Mouse (Mus musculus): ENCODE measurements around the gene Crabp1. TPM values are rescaled to one million over a fixed set of nuclear protein-coding genes. Genes with fewer than 3 reads are reported as not detected.

Gene Crabp1
- polyA plus RNA-seq, 1 experiment = 3.2 TPM

DNA sequence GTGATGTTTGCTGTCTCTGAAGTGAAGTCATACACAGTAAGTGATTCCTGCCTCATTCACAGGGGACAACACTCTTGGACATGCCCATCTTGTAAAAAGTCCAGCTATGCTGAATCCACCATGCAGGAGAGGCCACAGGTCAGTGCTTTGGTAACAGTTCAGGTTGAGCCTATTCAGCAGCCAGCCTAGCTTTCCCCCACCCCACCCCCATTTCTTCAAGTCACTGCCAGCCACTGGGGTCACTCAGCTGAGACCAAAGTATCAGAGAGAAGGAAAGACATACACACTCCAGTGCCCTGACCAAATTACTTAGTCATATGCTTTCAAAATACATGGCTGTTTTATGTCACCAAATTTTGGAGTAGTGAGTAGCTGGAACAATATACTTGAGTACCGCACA, 21.5 kb downstream of the Crabp1 start:
- H3K36me3 ChIP-seq (ENCODE audit: control insufficient read depth, insufficient read depth, low read length) = no peaks in the 10 kb centered on the region
- no peaks in the 10 kb centered on the region for H3K4me1 ChIP-seq (ENCODE audit: control insufficient read depth, insufficient read depth, insufficient read length, low read length)
- no peak for TF ChIP-seq CTCF (IDR thresholded peaks at IDR 0.05; ENCODE audit: extremely low read depth, insufficient read length, insufficient replicate concordance, low read depth, low read length)
- TF ChIP-seq POLR2A (IDR thresholded peaks at IDR 0.05; ENCODE audit: low read depth, low read length) = no peak
- 81% methylated on average over 1 of the region's 1 CpGs for WGBS
- no peaks in the 10 kb centered on the region for H3K27me3 ChIP-seq (ENCODE audit: control insufficient read depth, insufficient read depth, low read length)
- no peak overlapping the region for H3K4me3 ChIP-seq (ENCODE audit: low read depth, low read length)
- no peak overlapping the region for H3K27ac ChIP-seq (ENCODE audit: insufficient read depth, low read depth, low read length)

DNA sequence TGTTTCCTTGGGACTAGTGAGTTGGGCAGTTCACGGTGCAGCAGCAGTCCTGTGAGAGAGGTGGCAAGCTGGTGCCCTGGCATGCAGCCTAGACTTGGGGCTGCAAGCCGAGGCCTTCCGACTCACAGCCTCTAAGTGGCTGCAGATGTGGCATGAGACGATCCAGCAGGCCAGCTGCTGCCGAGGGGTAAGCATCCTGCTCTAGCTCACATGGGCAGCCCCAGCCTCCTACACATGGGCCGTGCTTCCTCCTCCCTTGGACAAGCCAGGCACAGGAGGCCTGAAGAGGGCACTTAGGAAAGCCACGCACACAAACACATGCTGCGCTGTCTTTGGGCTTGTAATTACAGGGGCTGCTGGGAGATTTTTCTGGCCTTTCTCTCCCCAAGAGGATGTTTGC, 23.2 kb downstream of the Crabp1 start:
- no peaks in the 10 kb centered on the region for H3K4me1 ChIP-seq (ENCODE audit: control insufficient read depth, insufficient read depth, insufficient read length, low read length)
- no peaks in the 10 kb centered on the region for H3K27me3 ChIP-seq (ENCODE audit: control insufficient read depth, insufficient read depth, low read length)
- H3K36me3 ChIP-seq (ENCODE audit: control insufficient read depth, insufficient read depth, low read length) = no peaks in the 10 kb centered on the region
- no peak overlapping the region for H3K4me3 ChIP-seq (ENCODE audit: low read depth, low read length)
- TF ChIP-seq POLR2A (IDR thresholded peaks at IDR 0.05; ENCODE audit: low read depth, low read length) = no peak
- WGBS = 38% methylated on average over 8 of the region's 8 CpGs
- H3K27ac ChIP-seq (ENCODE audit: insufficient read depth, low read depth, low read length) = no peak overlapping the region

DNA sequence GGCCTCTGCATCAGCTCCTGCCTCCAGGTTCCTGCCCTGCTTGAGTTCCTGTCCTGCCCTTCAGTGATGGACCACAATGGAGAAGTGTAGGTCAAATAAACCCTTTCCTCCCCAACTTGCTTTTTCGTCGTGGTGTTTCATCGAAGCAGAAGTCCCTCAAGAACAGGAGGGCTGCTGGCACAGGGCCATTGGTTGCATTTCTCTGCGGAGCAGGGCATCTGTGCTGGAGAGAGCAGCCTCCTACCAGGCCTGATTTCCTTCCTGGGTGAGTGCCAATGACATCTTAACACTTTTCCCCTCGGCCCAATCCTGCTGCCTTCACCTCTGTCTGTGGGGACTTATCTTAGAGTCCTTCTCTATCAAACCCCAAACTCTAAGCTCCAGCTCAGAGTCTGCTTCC, 25.7 kb downstream of the Crabp1 start:
- Histone ChIP-seq H3K27me3 (ENCODE audit: control insufficient read depth, insufficient read depth, low read length) (no peaks in the 10 kb centered on the region), H3K4me1 (ENCODE audit: control insufficient read depth, insufficient read depth, insufficient read length, low read length) (no peaks in the 10 kb centered on the region), H3K4me3 (ENCODE audit: low read depth, low read length) (no peak overlapping the region), H3K27ac (ENCODE audit: insufficient read depth, low read depth, low read length) (no peak overlapping the region), H3K36me3 (ENCODE audit: control insufficient read depth, insufficient read depth, low read length) (no peaks in the 10 kb centered on the region)
- WGBS = 43% methylated on average over 5 of the region's 5 CpGs
- TF ChIP-seq POLR2A (IDR thresholded peaks at IDR 0.05; ENCODE audit: low read depth, low read length) (no peak), CTCF (IDR thresholded peaks at IDR 0.05; ENCODE audit: extremely low read depth, insufficient read length, insufficient replicate concordance, low read depth, low read length) (no peak)

DNA sequence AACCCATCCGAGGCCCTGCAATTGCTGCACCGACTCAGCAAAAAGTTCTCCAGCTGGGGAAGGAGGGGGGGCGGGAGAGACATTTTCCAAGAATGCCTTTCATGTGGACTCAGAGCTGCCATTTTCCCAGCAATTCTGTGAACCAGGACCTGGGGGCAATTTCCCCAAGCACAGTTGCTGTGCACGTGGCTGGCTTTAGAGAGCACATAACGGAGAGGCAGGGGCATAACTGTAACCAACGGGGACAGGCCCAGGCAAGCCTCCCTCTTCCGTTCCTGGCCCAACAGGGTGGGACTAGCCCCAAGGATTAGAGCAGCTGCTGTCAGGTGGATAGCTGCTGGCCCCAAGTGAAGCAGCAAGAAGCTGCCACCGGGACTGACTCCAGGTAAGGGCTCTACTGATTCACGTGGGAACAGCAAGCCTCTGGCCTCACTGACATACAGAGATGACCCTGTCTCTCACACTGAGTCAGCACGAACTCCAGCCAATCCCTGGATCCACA, 37.0 kb downstream of the Crabp1 start:
- Histone ChIP-seq H3K4me3 (ENCODE audit: low read depth, low read length) (no peak overlapping the region), H3K4me1 (ENCODE audit: control insufficient read depth, insufficient read depth, insufficient read length, low read length) (no peaks in the 10 kb centered on the region), H3K27me3 (ENCODE audit: control insufficient read depth, insufficient read depth, low read length) (peaks cover 2% of the 10 kb centered on the region; the same call in 1 of the 2 replicates), H3K27ac (ENCODE audit: insufficient read depth, low read depth, low read length) (no peak overlapping the region), H3K36me3 (ENCODE audit: control insufficient read depth, insufficient read depth, low read length) (no peaks in the 10 kb centered on the region)
- TF ChIP-seq CTCF (IDR thresholded peaks at IDR 0.05; ENCODE audit: extremely low read depth, insufficient read length, insufficient replicate concordance, low read depth, low read length) = no peak
- TF ChIP-seq POLR2A (IDR thresholded peaks at IDR 0.05; ENCODE audit: low read depth, low read length) = no peak
- 51% methylated on average over 10 of the region's 10 CpGs for WGBS

DNA sequence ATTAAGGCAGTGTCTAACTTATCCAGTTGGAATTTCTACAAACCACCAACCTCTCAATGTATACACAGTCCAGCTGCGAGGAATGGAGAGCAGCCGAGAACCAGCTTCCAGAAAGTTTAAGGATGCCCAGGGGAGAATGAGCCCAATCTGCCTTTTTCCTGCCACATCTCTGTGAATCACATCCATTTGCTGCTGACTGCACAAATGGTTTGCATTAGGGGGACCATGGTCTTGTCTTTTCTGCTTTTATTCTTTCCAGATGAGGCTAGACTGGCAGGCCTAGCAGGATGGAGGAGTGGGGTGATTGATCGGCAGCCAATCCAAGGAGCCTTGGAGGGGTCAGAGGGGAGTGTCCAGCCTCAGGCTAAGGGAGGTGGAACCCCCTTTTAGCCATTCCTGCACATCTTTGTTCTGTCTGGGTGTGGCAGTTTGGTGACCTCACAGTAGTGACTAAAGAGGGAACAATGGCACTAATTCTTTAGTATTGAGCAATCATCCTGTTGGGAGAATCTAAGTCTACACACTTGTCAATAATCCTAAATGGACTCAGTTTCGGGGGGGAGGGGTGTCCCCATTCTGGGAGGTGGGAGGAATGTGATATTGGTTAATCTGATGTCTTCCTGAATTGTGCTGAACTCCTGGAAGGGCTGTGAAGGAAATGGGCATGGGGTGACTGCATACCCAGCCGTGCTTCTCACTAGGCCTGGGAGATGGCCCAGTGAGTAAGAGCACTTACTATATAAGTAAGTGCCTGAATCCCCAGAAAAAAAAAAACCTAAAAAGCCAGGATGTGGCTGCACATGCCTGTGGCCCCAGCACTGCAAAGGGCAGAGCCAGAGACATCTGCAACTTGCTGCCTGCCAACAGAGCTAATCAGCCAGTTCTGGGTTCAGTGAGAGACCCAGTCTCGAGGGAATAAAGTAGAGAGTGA, 38.5 kb downstream of the Crabp1 start:
- TF ChIP-seq POLR2A (IDR thresholded peaks at IDR 0.05; ENCODE audit: low read depth, low read length) (no peak), CTCF (IDR thresholded peaks at IDR 0.05; ENCODE audit: extremely low read depth, insufficient read length, insufficient replicate concordance, low read depth, low read length) (no peak)
- H3K36me3 ChIP-seq (ENCODE audit: control insufficient read depth, insufficient read depth, low read length) = no peaks in the 10 kb centered on the region
- 71% methylated on average over 6 of the region's 6 CpGs for WGBS
- no peaks in the 10 kb centered on the region for H3K4me1 ChIP-seq (ENCODE audit: control insufficient read depth, insufficient read depth, insufficient read length, low read length)
- H3K27ac ChIP-seq (ENCODE audit: insufficient read depth, low read depth, low read length) = no peak overlapping the region
- no peak overlapping the region for H3K4me3 ChIP-seq (ENCODE audit: low read depth, low read length)
- H3K27me3 ChIP-seq (ENCODE audit: control insufficient read depth, insufficient read depth, low read length) = peaks cover 2% of the 10 kb centered on the region; the same call in 1 of the 2 replicates

DNA sequence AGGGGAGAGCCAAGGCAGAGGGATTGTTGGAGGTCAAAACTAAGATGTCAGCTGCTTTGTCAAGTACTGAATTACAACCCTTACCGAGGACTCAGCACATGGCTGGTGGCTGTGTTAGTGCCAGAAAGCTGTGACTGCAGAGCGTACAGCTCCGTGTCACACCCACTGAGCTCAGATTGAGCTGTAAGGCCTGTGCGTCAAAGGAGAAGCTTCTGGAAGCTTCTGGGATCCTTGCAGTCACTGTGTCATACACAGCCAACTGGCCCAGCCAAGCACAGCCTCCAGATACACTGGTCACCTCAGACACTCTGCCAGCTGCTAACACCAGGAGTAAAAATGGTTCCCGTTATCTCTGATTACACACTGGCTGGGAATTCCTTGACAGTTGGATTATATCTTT, 39.8 kb downstream of the Crabp1 start:
- H3K4me3 ChIP-seq (ENCODE audit: low read depth, low read length) = no peak overlapping the region
- H3K27me3 ChIP-seq (ENCODE audit: control insufficient read depth, insufficient read depth, low read length) = peaks cover 2% of the 10 kb centered on the region; the same call in 1 of the 2 replicates
- no peaks in the 10 kb centered on the region for H3K4me1 ChIP-seq (ENCODE audit: control insufficient read depth, insufficient read depth, insufficient read length, low read length)
- H3K36me3 ChIP-seq (ENCODE audit: control insufficient read depth, insufficient read depth, low read length) = no peaks in the 10 kb centered on the region
- TF ChIP-seq POLR2A (IDR thresholded peaks at IDR 0.05; ENCODE audit: low read depth, low read length) = no peak
- TF ChIP-seq CTCF (IDR thresholded peaks at IDR 0.05; ENCODE audit: extremely low read depth, insufficient read length, insufficient replicate concordance, low read depth, low read length) = no peak
- H3K27ac ChIP-seq (ENCODE audit: insufficient read depth, low read depth, low read length) = no peak overlapping the region
- 62% methylated on average over 5 of the region's 5 CpGs for WGBS

DNA sequence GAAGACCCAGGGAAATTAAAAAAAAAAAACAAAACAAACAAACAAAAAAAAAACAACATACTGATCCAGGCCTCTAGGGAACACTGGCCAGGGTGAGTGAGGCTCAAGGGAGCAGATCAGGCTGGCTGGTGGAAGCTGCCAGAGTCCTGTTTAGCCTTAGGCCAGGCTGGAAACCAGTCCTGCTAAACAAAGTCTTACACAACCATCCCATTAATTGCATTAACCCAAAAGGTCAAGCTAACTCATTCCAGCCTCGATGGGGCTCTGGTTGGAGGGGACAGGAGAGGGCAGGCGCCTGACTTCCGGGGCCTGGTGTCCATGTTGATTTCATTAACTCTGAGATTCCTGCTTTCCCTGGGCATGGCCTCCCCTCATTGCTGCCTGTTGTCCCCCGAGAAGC, 43.2 kb downstream of the Crabp1 start:
- no peaks in the 10 kb centered on the region for H3K36me3 ChIP-seq (ENCODE audit: control insufficient read depth, insufficient read depth, low read length)
- H3K27ac ChIP-seq (ENCODE audit: insufficient read depth, low read depth, low read length) = no peak overlapping the region
- H3K4me3 ChIP-seq (ENCODE audit: low read depth, low read length) = no peak overlapping the region
- no peaks in the 10 kb centered on the region for H3K4me1 ChIP-seq (ENCODE audit: control insufficient read depth, insufficient read depth, insufficient read length, low read length)
- TF ChIP-seq POLR2A (IDR thresholded peaks at IDR 0.05; ENCODE audit: low read depth, low read length) (no peak), CTCF (IDR thresholded peaks at IDR 0.05; ENCODE audit: extremely low read depth, insufficient read length, insufficient replicate concordance, low read depth, low read length) (no peak)
- no peaks in the 10 kb centered on the region; the same call in 1 of the 2 replicates for H3K27me3 ChIP-seq (ENCODE audit: control insufficient read depth, insufficient read depth, low read length)
- WGBS = 69% methylated on average over 4 of the region's 4 CpGs
